Mouse (Mus musculus) limb, embryonic 12.5 days (tissue): ENCODE measurements around the gene Mterf1a. TPM values are rescaled to one million over a fixed set of nuclear protein-coding genes. Genes with fewer than 3 reads are reported as not detected.

Source experiments
- polyA plus RNA-seq: library from polyadenylated mRNA; unstranded; fragments of >200 nt; fragmentation: Nextera tagmentation; extraction: Ambion mirVana; gene quantifications from 2 replicates; pipeline ENCODE4 v1.2.1, GENCODE M21; 2016

Gene Mterf1a
- polyA plus RNA-seq, 1 experiment from 2014 or later: 9.6 TPM

Other genes starting within 250 kb of the Mterf1a start
- gene Tmbim7, start 242.8 kb downstream of the Mterf1a start, polyA plus RNA-seq: not detected in 2 replicates
- 63.5 and 71.1 TPM in 2 replicates for gene Gatad1, start 236.7 kb downstream of the Mterf1a start, polyA plus RNA-seq
- 15.3 and 15.6 TPM in 2 replicates for gene Ankib1, start 91.0 kb downstream of the Mterf1a start, polyA plus RNA-seq
- gene Krit1, start 90.7 kb downstream of the Mterf1a start, polyA plus RNA-seq: 63.0 and 63.1 TPM in 2 replicates
- gene Lrrd1, start 48.8 kb downstream of the Mterf1a start, polyA plus RNA-seq: not detected in 2 replicates
- gene Akap9, start 34.1 kb upstream of the Mterf1a start, polyA plus RNA-seq: 154 and 185 TPM in 2 replicates
- 91.4 and 96.3 TPM in 2 replicates for gene Cyp51, start 210.8 kb upstream of the Mterf1a start, polyA plus RNA-seq